Mouse (Mus musculus): ENCODE measurements around the gene Zdhhc18. TPM values are rescaled to one million over a fixed set of nuclear protein-coding genes. Genes with fewer than 3 reads are reported as not detected.

Zdhhc18 gene
- total RNA-seq, 2 experiments from 2014 or later = 33.2 to 36.8 TPM

- no peak overlapping the region for H3K27ac ChIP-seq
- intact Hi-C loops (cut with DNase I) = no loop called here
- DNase-seq (ENCODE audit: extremely low spot score in 1 of 2, low spot score in 2 of 2) = no peak
- no peak overlapping the region for H3K4me3 ChIP-seq
- TF ChIP-seq CTCF (IDR thresholded peaks at IDR 0.05) = peak; percentile 17
These were observed 38.1 kb downstream of the Zdhhc18 start for GRCm38 (mm10) chr4:133611815-133612214.

DNA sequence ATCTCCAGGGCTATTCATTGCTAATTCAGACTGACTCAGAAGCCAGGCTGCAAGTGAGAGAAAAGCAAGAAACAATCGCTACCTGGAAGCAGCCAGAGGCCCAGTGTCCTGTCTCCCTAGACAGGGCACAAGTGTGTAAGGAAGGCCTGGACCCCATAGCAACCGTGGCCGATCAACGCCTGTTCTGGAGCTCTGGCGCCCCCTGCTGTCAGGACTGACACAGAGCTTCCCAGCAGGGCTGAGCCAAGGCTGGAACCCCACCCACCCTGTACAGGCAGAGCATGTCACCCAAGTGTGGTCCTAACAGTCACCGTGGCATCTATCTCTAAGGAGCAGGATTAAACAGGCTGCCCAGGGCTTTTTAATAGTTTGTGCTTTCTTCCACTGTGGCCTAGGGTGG is 40.2 kb downstream of the Zdhhc18 start:
- no peak overlapping the region for H3K27ac ChIP-seq
- intact Hi-C loops (cut with DNase I) = no loop called here
- no peak overlapping the region for H3K4me3 ChIP-seq
- peak; percentile 75 for DNase-seq (ENCODE audit: extremely low spot score in 1 of 2, low spot score in 2 of 2)
- TF ChIP-seq CTCF (IDR thresholded peaks at IDR 0.05) = peak; percentile 89

GRCm38 (mm10) chr4:133607284-133607683 is 42.7 kb downstream of the Zdhhc18 start:
- TF ChIP-seq CTCF (IDR thresholded peaks at IDR 0.05) = no peak
- H3K27ac ChIP-seq = no peak overlapping the region
- DNase-seq (ENCODE audit: extremely low spot score in 1 of 2, low spot score in 2 of 2) = no peak
- intact Hi-C loops (cut with DNase I) = no loop called here
- H3K4me3 ChIP-seq = no peak overlapping the region

- Histone ChIP-seq H3K27ac (no peak overlapping the region), H3K4me3 (no peak overlapping the region)
- TF ChIP-seq CTCF (IDR thresholded peaks at IDR 0.05) = no peak
- DNase-seq (ENCODE audit: extremely low spot score in 1 of 2, low spot score in 2 of 2) = no peak
- intact Hi-C loops (cut with DNase I) = no loop called here
These were observed 44.6 kb downstream of the Zdhhc18 start for GRCm38 (mm10) chr4:133605330-133605729.

DNA sequence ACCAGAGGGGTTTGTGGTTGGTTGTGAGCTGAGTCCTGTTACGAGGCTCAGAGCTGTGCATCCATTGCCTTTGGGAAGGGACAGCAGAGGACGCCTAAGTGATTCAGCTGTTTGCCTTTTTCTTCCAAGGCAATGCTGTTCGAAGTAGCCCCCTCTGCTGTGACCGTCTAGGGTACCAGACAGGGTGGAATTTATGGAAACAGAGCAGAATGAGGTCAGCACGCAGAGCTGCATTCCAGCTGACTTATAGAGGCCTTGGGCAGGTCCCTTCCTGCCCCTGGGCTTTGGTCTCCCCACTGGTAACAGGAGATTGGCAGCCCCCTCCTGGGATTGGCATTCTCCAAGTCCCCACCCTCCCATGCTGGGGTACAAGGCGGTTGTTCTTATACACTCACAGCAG is 45.1 kb downstream of the Zdhhc18 start:
- no peak for DNase-seq (ENCODE audit: extremely low spot score in 1 of 2, low spot score in 2 of 2)
- intact Hi-C loops (cut with DNase I) = no loop called here
- Histone ChIP-seq H3K4me3 (no peak overlapping the region), H3K27ac (no peak overlapping the region)
- TF ChIP-seq CTCF (IDR thresholded peaks at IDR 0.05) = no peak

- no peak for DNase-seq (ENCODE audit: extremely low spot score in 1 of 2, low spot score in 2 of 2)
- H3K4me3 ChIP-seq = no peak overlapping the region
- intact Hi-C loops (cut with DNase I) = no loop called here
- no peak for TF ChIP-seq CTCF (IDR thresholded peaks at IDR 0.05)
- H3K27ac ChIP-seq = no peak overlapping the region
These were observed 45.8 kb downstream of the Zdhhc18 start for GRCm38 (mm10) chr4:133604175-133604574.

GRCm38 (mm10) chr4:133603056-133603455 is 46.9 kb downstream of the Zdhhc18 start:
- Histone ChIP-seq H3K4me3 (no peak overlapping the region), H3K27ac (no peak overlapping the region)
- TF ChIP-seq CTCF (IDR thresholded peaks at IDR 0.05) = no peak
- intact Hi-C loops (cut with DNase I) = no loop called here
- no peak for DNase-seq (ENCODE audit: extremely low spot score in 1 of 2, low spot score in 2 of 2)

DNA sequence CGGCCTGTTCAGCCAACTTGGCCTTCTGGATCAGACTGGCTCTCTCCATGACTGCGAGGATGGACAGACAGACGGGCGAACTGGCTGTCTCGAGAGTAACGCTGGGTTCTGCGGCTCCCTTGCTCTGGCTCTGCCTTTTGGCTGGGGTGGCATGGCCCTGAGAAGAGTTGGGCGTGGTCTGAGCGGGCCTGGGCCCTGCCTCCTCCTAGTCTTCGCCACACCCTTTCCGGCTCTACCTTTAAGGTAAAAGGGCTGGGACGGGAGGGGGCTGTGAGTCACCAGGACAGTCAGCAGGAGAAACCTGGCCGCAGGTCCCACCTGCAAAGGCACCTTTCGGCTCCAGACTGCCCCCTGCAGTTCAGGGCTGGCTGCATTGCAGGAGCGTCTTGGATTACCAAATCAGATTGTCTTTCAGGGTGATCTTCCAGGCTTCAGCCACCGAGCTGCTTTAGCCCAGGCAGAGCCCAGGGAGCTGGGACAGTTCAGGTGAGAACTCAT is 48.2 kb downstream of the Zdhhc18 start, which contains the start of gene Sfn:
Gene Sfn (minus strand): TSS at position 448 of the 498 bp plus-strand sequence.
- intact Hi-C loops (cut with DNase I) = no loop called here
- no peak within 1 kb of the TSS for H3K4me3 ChIP-seq
- peak; percentile 52 for TF ChIP-seq CTCF (IDR thresholded peaks at IDR 0.05)
- DNase-seq (ENCODE audit: extremely low spot score in 1 of 2, low spot score in 2 of 2) = no peak
- no peak within 1 kb of the TSS for H3K27ac ChIP-seq

GRCm38 (mm10) chr4:133600306-133600705 is 49.6 kb downstream of the Zdhhc18 start:
- Histone ChIP-seq H3K4me3 (peak overlapping the region; percentile 54; the same call in 1 of the 2 replicates), H3K27ac (no peak overlapping the region)
- TF ChIP-seq CTCF (IDR thresholded peaks at IDR 0.05) = no peak
- DNase-seq (ENCODE audit: extremely low spot score in 1 of 2, low spot score in 2 of 2) = no peak
- intact Hi-C loops (cut with DNase I) = no loop called here

DNA sequence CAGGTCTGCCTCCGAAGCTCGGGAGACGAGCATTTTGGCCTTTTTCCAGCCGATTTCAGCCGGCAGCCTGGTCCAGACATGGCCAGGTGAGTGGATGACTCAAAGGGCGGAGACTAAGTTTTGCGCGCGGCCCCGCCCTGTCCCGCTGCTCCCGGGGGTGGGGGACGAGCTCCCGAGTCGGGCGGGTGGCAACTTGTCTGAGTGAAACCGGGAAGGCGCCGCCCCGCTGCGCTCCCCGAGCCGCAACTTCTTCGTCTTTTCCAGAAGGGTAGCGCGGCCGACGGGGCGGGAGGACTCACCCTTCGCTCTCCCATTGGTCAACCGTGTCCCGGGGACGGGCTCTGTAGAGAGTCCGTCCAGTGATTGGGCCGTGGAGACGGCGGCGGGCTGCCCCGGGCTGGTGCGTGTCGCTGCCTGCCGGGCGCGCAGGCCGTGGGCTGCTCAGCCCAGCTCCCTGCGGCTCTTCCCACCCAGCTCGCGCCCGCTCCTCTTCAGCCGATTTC is 50.3 kb downstream of the Zdhhc18 start:
- TF ChIP-seq CTCF (IDR thresholded peaks at IDR 0.05) = no peak
- intact Hi-C loops (cut with DNase I) = loop anchor here (10.0 kb wide), 1 partner anchor 155 kb away; the partner anchor contains the start of gene Arid1a

DNA sequence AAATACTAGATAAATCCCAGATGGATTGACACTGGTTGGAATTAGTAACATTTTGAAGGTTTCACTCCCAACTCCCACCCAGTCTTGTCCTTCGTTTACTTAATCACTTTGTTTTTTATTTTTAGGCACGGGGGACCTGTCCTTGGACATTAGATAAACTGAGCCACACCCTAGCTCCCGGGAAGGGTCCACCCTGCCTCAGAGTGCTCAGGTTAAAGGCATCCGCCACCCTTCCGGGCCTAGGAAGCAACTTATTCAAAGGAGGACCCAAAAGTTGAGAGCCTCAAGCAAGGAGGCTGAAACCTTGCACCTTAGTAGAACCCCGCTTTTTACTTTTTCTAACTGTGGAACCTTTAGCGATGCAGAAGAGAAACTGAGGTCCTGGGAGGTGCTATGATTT is 50.8 kb downstream of the Zdhhc18 start:
- no peak for DNase-seq (ENCODE audit: extremely low spot score in 1 of 2, low spot score in 2 of 2)
- peak overlapping the region; percentile 54 for H3K4me3 ChIP-seq
- no peak for TF ChIP-seq CTCF (IDR thresholded peaks at IDR 0.05)
- H3K27ac ChIP-seq = no peak overlapping the region
- intact Hi-C loops (cut with DNase I) = loop anchor here (10.0 kb wide), 1 partner anchor 156 kb away; the partner anchor contains the start of gene Arid1a

More for the DNA sequence above, 50.3 kb downstream of the Zdhhc18 start:
- Histone ChIP-seq H3K27ac (no peak overlapping the region), H3K4me3 (peak overlapping the region; percentile 54)
- DNase-seq (ENCODE audit: extremely low spot score in 1 of 2, low spot score in 2 of 2) = peak; percentile 77 to 82

GRCm38 (mm10) chr4:133598616-133599015 is 51.3 kb downstream of the Zdhhc18 start:
- intact Hi-C loops (cut with DNase I) = loop anchor here (10.0 kb wide), 1 partner anchor 156 kb away; the partner anchor contains the start of gene Arid1a
- no peak overlapping the region for H3K4me3 ChIP-seq

GRCm38 (mm10) chr4:133596084-133596483 is 53.9 kb downstream of the Zdhhc18 start:
- intact Hi-C loops (cut with DNase I) = loop anchor here (10.0 kb wide), 1 partner anchor 159 kb away; the partner anchor contains the start of gene Arid1a
- H3K27ac ChIP-seq = no peak overlapping the region
- no peak for TF ChIP-seq CTCF (IDR thresholded peaks at IDR 0.05)
- no peak overlapping the region for H3K4me3 ChIP-seq
- DNase-seq (ENCODE audit: extremely low spot score in 1 of 2, low spot score in 2 of 2) = no peak

More at GRCm38 (mm10) chr4:133598616-133599015, 51.3 kb downstream of the Zdhhc18 start:
- TF ChIP-seq CTCF (IDR thresholded peaks at IDR 0.05) = no peak
- DNase-seq (ENCODE audit: extremely low spot score in 1 of 2, low spot score in 2 of 2) = no peak
- H3K27ac ChIP-seq = no peak overlapping the region
